Comparison of ENCODE assay signal across 8 mouse cellular contexts in genomic region chr2:27802493-27802892, GRCm38 (mm10).
DNase-seq lines count a peak whose midpoint lies in the region; ATAC-seq lines count a peak whose summit lies in the region.

No protein-coding gene starts in this region.

- DNase-seq in kidney, adult 9 months: peak; percentile 5
- DNase-seq in kidney, adult 8-10 months: no peak
- peak; percentile 85 for DNase-seq in adrenal gland, adult 2 months
- DNase-seq in gastrocnemius, postnatal 4 days (ENCODE audit: low spot score in 2 of 2): peak; percentile 45 to 72
- DNase-seq in kidney, postnatal 4 days: peak; percentile 67 to 77
- DNase-seq in retina, embryonic 14.5 days (ENCODE audit: low spot score): peak; percentile 8

- no peak for ATAC-seq in erythroid progenitor cell, adult 5-6 weeks (replicated peaks; ENCODE audit: low FRiP score, poor library complexity, severe bottlenecking)
- ATAC-seq in CD4-positive, CD25-positive, alpha-beta regulatory T cell, adult 4 months: no peak

Comparison
In these comparisons a context has a peak if more than half of its experiments do, and no peak if none do; other contexts are left out.
1. DNase-seq: peak in kidney, adult 9 months (single experiment), adrenal gland, adult 2 months (single experiment), gastrocnemius, postnatal 4 days (2 of 2), kidney, postnatal 4 days (2 of 2) and retina, embryonic 14.5 days (single experiment); none in kidney, adult 8-10 months (0 of 2).